Mouse (Mus musculus) embryonic facial prominence, embryonic 14.5 days (tissue): ENCODE measurements around the gene Guca1b. TPM values are rescaled to one million over a fixed set of nuclear protein-coding genes. Genes with fewer than 3 reads are reported as not detected.

Experiments
- ATAC-seq: fragments of 200-750 bp; cut with Nextera tagmentation; 2 replicates; pipeline ENCODE4 v1.8.0; 2017; ENCODE audit warnings: low read depth, moderate number of reproducible peaks, moderate TSS enrichment
- DNase-seq: peaks from one replicate; pipeline ENCODE4 v3.0.0-alpha.2; 2015; ENCODE audit warnings: low spot score
- H3K27ac ChIP-seq: fragments of 300-500 bp; sonication (generic); replicated peaks from 2 replicates; pipeline ENCODE4 v1.5.1; 2014; ENCODE audit warnings: low read depth, mild to moderate bottlenecking, low read length, moderate library complexity
- H3K27me3 ChIP-seq: fragments of 300-500 bp; sonication (generic); replicated peaks from 2 replicates; pipeline ENCODE4 v1.6.1; 2014; ENCODE audit warnings: low read length; ENCODE audit not compliant: control insufficient read depth, insufficient read depth
- H3K36me3 ChIP-seq: fragments of 300-500 bp; sonication (generic); 2 replicates; pipeline ENCODE4 v1.6.1; 2014; ENCODE audit warnings: low read length, mixed read lengths; ENCODE audit not compliant: control insufficient read depth, insufficient read depth
- H3K4me1 ChIP-seq: fragments of 300-500 bp; sonication (generic); 2 replicates; pipeline ENCODE4 v1.6.1; 2014; ENCODE audit warnings: antibody characterized with exemption, low read length; ENCODE audit not compliant: control insufficient read depth, insufficient read depth
- H3K4me2 ChIP-seq: fragments of 300-500 bp; sonication (generic); 2 replicates; pipeline ENCODE4 v1.6.1; 2014; ENCODE audit warnings: low read depth, mild to moderate bottlenecking, low read length, moderate library complexity, mixed read lengths
- H3K4me3 ChIP-seq: fragments of 300-500 bp; sonication (generic); 2 replicates; pipeline ENCODE4 v1.5.1; 2014; ENCODE audit warnings: low read depth, mild to moderate bottlenecking, low read length
- H3K9ac ChIP-seq: fragments of 300-500 bp; sonication (generic); 2 replicates; pipeline ENCODE4 v1.6.1; 2014; ENCODE audit warnings: low read depth, mild to moderate bottlenecking, low read length, moderate library complexity, mixed read lengths
- H3K9me3 ChIP-seq: fragments of 300-500 bp; sonication (generic); 2 replicates; pipeline ENCODE4 v1.6.1; 2016; ENCODE audit warnings: low read length; ENCODE audit not compliant: control insufficient read depth
- WGBS: fragments of 180-500 bp; shearing (Covaris S2); extraction: QIAGEN DNeasy Blood & Tissue Kit; methylation state at CpG from one replicate; pipeline ENCODE4 v1.1.7; 2014; 5-methylcytosine and 5-hydroxymethylcytosine counted together
- polyA plus RNA-seq: library from polyadenylated mRNA; unstranded; fragments of >200 nt; fragmentation: Nextera tagmentation; extraction: Ambion mirVana; gene quantifications from 2 replicates; pipeline ENCODE4 v1.2.1, GENCODE M21; 2014

Gene Guca1b
- polyA plus RNA-seq, 1 experiment from 2014 or later, result 0.50 TPM

- H3K9ac ChIP-seq, result no peak overlapping the region
- no peak overlapping the region for H3K4me3 ChIP-seq
- DNase-seq (no peak), ATAC-seq (no peak)
- H3K4me2 ChIP-seq, result no peak overlapping the region
- H3K27ac ChIP-seq, result no peak overlapping the region
- H3K9me3 ChIP-seq, result no peaks in the 10 kb centered on the region
- no peaks in the 10 kb centered on the region for H3K4me1 ChIP-seq
- no peaks in the 10 kb centered on the region for H3K27me3 ChIP-seq
- 79% methylated on average over 6 of the region's 6 CpGs for WGBS
- no peaks in the 10 kb centered on the region for H3K36me3 ChIP-seq
Measured at GRCm38 (mm10) chr17:47424186-47424585, 39.0 kb downstream of the Guca1b start.

GRCm38 (mm10) chr17:47427316-47427715 lies 42.1 kb downstream of the Guca1b start:
- H3K4me1 ChIP-seq, result no peaks in the 10 kb centered on the region
- no peak overlapping the region for H3K4me3 ChIP-seq
- H3K9me3 ChIP-seq, result no peaks in the 10 kb centered on the region
- no peak overlapping the region for H3K4me2 ChIP-seq
- H3K36me3 ChIP-seq, result no peaks in the 10 kb centered on the region
- H3K27ac ChIP-seq, result no peak overlapping the region
- 73% methylated on average over 6 of the region's 6 CpGs for WGBS
- H3K9ac ChIP-seq, result no peak overlapping the region
- DNase-seq (no peak), ATAC-seq (no peak)
- H3K27me3 ChIP-seq, result no peaks in the 10 kb centered on the region

GRCm38 (mm10) chr17:47428831-47429304 lies 43.7 kb downstream of the Guca1b start:
- no peak overlapping the region for H3K4me3 ChIP-seq
- no peak overlapping the region for H3K9ac ChIP-seq
- WGBS, result 12% methylated on average over 8 of the region's 8 CpGs
- H3K4me1 ChIP-seq, result no peaks in the 10 kb centered on the region
- H3K9me3 ChIP-seq, result no peaks in the 10 kb centered on the region
- peak; percentile 70 for DNase-seq
- H3K27ac ChIP-seq, result no peak overlapping the region
- H3K4me2 ChIP-seq, result peak overlapping the region; percentile 25; the same call in 1 of the 2 replicates
- H3K36me3 ChIP-seq, result no peaks in the 10 kb centered on the region
- ATAC-seq, result peak; percentile 56
- no peaks in the 10 kb centered on the region for H3K27me3 ChIP-seq

- H3K4me2 ChIP-seq, result no peak overlapping the region
- no peak overlapping the region for H3K27ac ChIP-seq
- 69% methylated on average over 5 of the region's 5 CpGs for WGBS
- no peak overlapping the region for H3K9ac ChIP-seq
- no peaks in the 10 kb centered on the region for H3K36me3 ChIP-seq
- ATAC-seq (no peak), DNase-seq (no peak)
- no peaks in the 10 kb centered on the region for H3K4me1 ChIP-seq
- no peaks in the 10 kb centered on the region for H3K9me3 ChIP-seq
- H3K27me3 ChIP-seq, result 0 out of 2 replicates have a peak, but pooled peaks cover 3% of the 10 kb centered on the region
- H3K4me3 ChIP-seq, result no peak overlapping the region
Measured at GRCm38 (mm10) chr17:47430815-47431214, 45.6 kb downstream of the Guca1b start.

GRCm38 (mm10) chr17:47436156-47436906 lies 51.1 kb downstream of the Guca1b start, which contains the start of gene AI661453:
Gene AI661453, plus strand, starts transcription at chr17:47436615.
- Histone ChIP-seq H3K4me2 (peak within 1 kb of the TSS; percentile 78), H3K27me3 (peaks cover 40% of the 10 kb centered on the region), H3K36me3 (no peaks in the 10 kb centered on the region), H3K4me3 (peak within 1 kb of the TSS; percentile 49), H3K9me3 (no peaks in the 10 kb centered on the region), H3K27ac (peak within 1 kb of the TSS; percentile 52), H3K9ac (peak within 1 kb of the TSS; percentile 56), H3K4me1 (peaks cover 17% of the 10 kb centered on the region)
- 1% methylated on average over 27 of the region's 45 CpGs for WGBS
- DNase-seq (peak; percentile 83), ATAC-seq (peak; percentile 91)

GRCm38 (mm10) chr17:47436907-47437547 lies 51.8 kb downstream of the Guca1b start, which contains the start of gene 1700001C19Rik:
Gene 1700001C19Rik, minus strand, starts transcription at chr17:47437376.
- DNase-seq, result peak; percentile 17
- Histone ChIP-seq H3K4me3 (peak within 1 kb of the TSS; percentile 49), H3K36me3 (no peaks in the 10 kb centered on the region), H3K9ac (peak within 1 kb of the TSS; percentile 56), H3K27me3 (peaks cover 40% of the 10 kb centered on the region), H3K4me2 (peak within 1 kb of the TSS; percentile 78), H3K4me1 (peaks cover 17% of the 10 kb centered on the region), H3K9me3 (no peaks in the 10 kb centered on the region), H3K27ac (peak within 1 kb of the TSS; percentile 52)
- peak; percentile 3; the same call in 1 of the 2 replicates for ATAC-seq
- WGBS, result 6% methylated on average over 15 of the region's 25 CpGs

- no peak for DNase-seq
- Histone ChIP-seq H3K4me3 (no peak overlapping the region), H3K27ac (no peak overlapping the region), H3K27me3 (peaks cover 40% of the 10 kb centered on the region), H3K4me2 (peak overlapping the region; percentile 78; the same call in 1 of the 2 replicates), H3K9ac (no peak overlapping the region), H3K4me1 (peaks cover 17% of the 10 kb centered on the region), H3K9me3 (no peaks in the 10 kb centered on the region), H3K36me3 (no peaks in the 10 kb centered on the region)
- no peak for ATAC-seq
- 50% methylated on average over 5 of the region's 6 CpGs for WGBS
Measured at GRCm38 (mm10) chr17:47438611-47439010, 53.4 kb downstream of the Guca1b start.

- no peak for DNase-seq
- ATAC-seq, result no peak
- WGBS, result 43% methylated on average over 9 of the region's 9 CpGs
- Histone ChIP-seq H3K9ac (no peak overlapping the region), H3K4me2 (no peak overlapping the region), H3K9me3 (no peaks in the 10 kb centered on the region), H3K27me3 (peaks cover 40% of the 10 kb centered on the region), H3K4me1 (peaks cover 17% of the 10 kb centered on the region), H3K4me3 (no peak overlapping the region), H3K27ac (no peak overlapping the region), H3K36me3 (no peaks in the 10 kb centered on the region)
Measured at GRCm38 (mm10) chr17:47439396-47440028, 54.3 kb downstream of the Guca1b start.
